Mouse (Mus musculus): ENCODE measurements around the gene Aup1. TPM values are rescaled to one million over a fixed set of nuclear protein-coding genes. Genes with fewer than 3 reads are reported as not detected.

Gene Aup1
- total and polyA plus RNA-seq, 3 experiments = 259 to 500 TPM; not detected in 1

DNA sequence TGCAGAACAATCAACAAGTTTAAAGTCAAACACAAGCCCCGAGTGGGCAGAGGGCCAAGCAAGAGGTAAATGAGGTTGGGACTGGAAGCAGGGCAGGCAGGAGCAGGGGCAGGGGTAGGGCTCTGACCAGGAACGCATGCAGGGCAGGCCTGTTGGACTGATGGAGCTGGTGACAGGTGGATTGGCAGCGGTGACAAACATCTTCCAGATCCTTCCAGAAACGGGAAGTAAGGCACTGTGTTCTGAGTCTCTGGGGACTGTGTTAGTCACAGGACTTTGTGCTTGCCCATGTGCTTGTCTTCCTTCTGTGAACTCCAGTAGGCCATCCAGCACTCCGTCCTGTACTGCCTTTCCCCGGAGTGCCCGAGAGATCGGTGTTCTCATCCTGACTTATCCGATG lies 9.6 kb upstream of the Aup1 start (continued):
- TF ChIP-seq MAFK (IDR thresholded peaks at IDR 0.05; ENCODE audit: borderline replicate concordance, low read depth, low read length) (no peak), MAX (IDR thresholded peaks at IDR 0.05; ENCODE audit: low read length) (0 out of 2 replicates have a peak, but pooled peaks have one; percentile 28), ZNF384 (IDR thresholded peaks at IDR 0.05; ENCODE audit: low read depth, low read length) (no peak), MYC (IDR thresholded peaks at IDR 0.05; ENCODE audit: low read depth, low read length) (0 out of 2 replicates have a peak, but pooled peaks have one; percentile 56), ZMIZ1 (IDR thresholded peaks at IDR 0.05; ENCODE audit: low read depth, low read length) (no peak), NRF1 (IDR thresholded peaks at IDR 0.05; ENCODE audit: insufficient read depth, low read depth, low read length, poor library complexity, severe bottlenecking) (no peak), RCOR1 (IDR thresholded peaks at IDR 0.05; ENCODE audit: low read depth, low read length) (no peak)

DNA sequence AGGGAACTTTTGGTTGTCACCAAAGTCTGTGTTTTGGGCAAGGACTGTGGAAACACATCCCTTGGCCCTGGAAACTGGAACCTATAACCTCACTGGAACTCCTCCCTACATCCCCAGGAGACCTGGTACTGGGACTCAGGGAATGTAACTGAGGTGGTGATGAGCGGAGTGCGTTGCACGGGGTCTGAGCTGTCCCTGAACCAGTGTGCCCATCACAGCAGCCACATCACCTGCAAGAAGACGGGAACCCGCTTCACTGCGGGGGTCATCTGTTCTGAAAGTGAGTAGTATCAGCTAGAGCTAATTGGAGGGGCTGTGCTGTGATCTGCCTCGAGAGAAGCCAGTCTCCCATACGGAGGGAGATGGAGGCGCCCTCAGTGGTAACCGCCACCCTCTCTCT lies 5.0 kb upstream of the Aup1 start:
- H3K27ac ChIP-seq (ENCODE audit: control insufficient read depth, low read depth, low read length) = no peak overlapping the region
- peaks cover 0 to 10% of the 10 kb centered on the region in 2 experiments; a peak in 2 of 4 replicates for H3K4me1 ChIP-seq (ENCODE audit: control insufficient read depth in 1 of 2, insufficient read depth in 2 of 2, low read length in 2 of 2)

DNA sequence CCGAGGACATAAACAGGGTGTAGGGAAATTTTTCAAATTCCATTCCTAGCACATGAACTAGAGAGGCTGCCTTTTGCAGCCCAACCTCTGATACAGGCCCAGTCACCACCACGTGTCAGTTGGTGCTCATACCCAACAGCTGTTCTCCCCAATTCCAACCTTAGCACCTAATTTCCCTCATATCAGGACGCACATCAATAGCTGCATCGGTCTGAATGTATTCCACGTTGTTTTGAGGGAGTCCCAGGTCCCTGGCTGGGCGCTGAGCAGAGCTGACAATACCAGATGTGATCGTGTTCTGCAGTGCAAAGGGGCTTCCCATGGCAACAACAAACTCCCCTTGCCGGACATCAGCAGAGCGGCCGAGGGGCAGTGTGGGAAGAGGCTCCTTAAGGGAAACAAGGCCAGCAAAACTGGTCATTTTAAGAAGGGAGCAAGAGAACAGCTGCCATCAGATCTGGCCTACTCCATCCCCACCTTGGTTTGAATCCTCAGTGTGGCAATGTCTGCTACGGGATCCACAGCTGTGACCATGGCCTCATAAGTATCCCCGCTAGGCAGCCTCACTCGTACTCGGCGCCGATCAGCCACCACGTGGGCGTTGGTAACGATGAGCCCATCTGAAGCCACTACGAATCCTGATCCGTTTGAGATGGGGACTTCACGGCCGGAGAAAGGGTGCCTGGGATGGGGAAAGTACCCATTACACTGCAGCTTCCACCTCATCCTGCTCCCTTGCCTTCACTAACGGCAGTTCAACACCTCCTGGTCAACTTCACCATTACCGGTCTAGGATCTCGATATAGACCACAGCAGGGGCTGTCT lies 973 bp upstream of the Aup1 start:
- Histone ChIP-seq H3K27me3 (ENCODE audit: control insufficient read depth in 1 of 2, insufficient read depth in 2 of 2, low read length in 2 of 2) (no peaks in the 10 kb centered on the region), H3K9ac (ENCODE audit: control insufficient read depth, low read depth, low read length, poor library complexity, severe bottlenecking) (peak overlapping the region; percentile 87), H3K4me3 (ENCODE audit: control insufficient read depth in 1 of 2, insufficient read depth in 1 of 2, low read depth in 2 of 2, low read length in 2 of 2) (peak overlapping the region; percentile 68 to 87), H3K27ac (ENCODE audit: control insufficient read depth, low read depth, low read length) (peak overlapping the region; percentile 58), H3K4me1 (ENCODE audit: control insufficient read depth in 1 of 2, insufficient read depth in 2 of 2, low read length in 2 of 2) (peaks cover 0 to 18% of the 10 kb centered on the region in 2 experiments; a peak in 3 of 4 replicates), H3K9me3 (replicated peaks; ENCODE audit: insufficient read depth, low read length) (no peaks in the 10 kb centered on the region), H3K79me2 (ENCODE audit: control insufficient read depth, insufficient read depth, low read length, poor library complexity) (peaks cover 41% of the 10 kb centered on the region), H3K36me3 (ENCODE audit: control insufficient read depth in 1 of 2, insufficient read depth in 2 of 2, low read length in 2 of 2) (peaks cover 0 to 14% of the 10 kb centered on the region in 2 experiments)
- TF ChIP-seq USF1 (IDR thresholded peaks at IDR 0.05; ENCODE audit: low read depth, low read length) = 0 out of 2 replicates have a peak, but pooled peaks have one; percentile 21
- peak; percentile 43; the same call in 1 of the 2 replicates for TF ChIP-seq MAX (IDR thresholded peaks at IDR 0.05; ENCODE audit: low read length)
- no peak for TF ChIP-seq NRF1 (IDR thresholded peaks at IDR 0.05; ENCODE audit: insufficient read depth, low read depth, low read length, poor library complexity, severe bottlenecking)
- TF ChIP-seq NELFE (IDR thresholded peaks at IDR 0.05; ENCODE audit: low read depth, low read length) = no peak
- TF ChIP-seq MXI1 (IDR thresholded peaks at IDR 0.05; ENCODE audit: low read depth, low read length) = peak; percentile 84
- peak; percentile 88 for TF ChIP-seq MYC (IDR thresholded peaks at IDR 0.05; ENCODE audit: low read depth, low read length)
- TF ChIP-seq POLR2A (IDR thresholded peaks at IDR 0.05; ENCODE audit: control insufficient read depth in 1 of 2, insufficient read depth in 1 of 2, low read depth in 1 of 2, low read length in 2 of 2, poor library complexity in 1 of 2) = peak; percentile 17 to 19; a peak in 1 of 4 replicates
- DNase-seq (ENCODE audit: low read depth, low spot score) = peak; percentile 74

More for the DNA sequence above, 5.0 kb upstream of the Aup1 start:
- Histone ChIP-seq H3K9ac (ENCODE audit: control insufficient read depth, low read depth, low read length, poor library complexity, severe bottlenecking) (no peak overlapping the region), H3K9me3 (replicated peaks; ENCODE audit: insufficient read depth, low read length) (no peaks in the 10 kb centered on the region), H3K79me2 (ENCODE audit: control insufficient read depth, insufficient read depth, low read length, poor library complexity) (peaks cover 19% of the 10 kb centered on the region), H3K36me3 (ENCODE audit: control insufficient read depth in 1 of 2, insufficient read depth in 2 of 2, low read length in 2 of 2) (peaks cover 0 to 9% of the 10 kb centered on the region in 2 experiments; a peak in 3 of 4 replicates), H3K27me3 (ENCODE audit: control insufficient read depth in 1 of 2, insufficient read depth in 2 of 2, low read length in 2 of 2) (no peaks in the 10 kb centered on the region), H3K4me3 (ENCODE audit: control insufficient read depth in 1 of 2, insufficient read depth in 1 of 2, low read depth in 2 of 2, low read length in 2 of 2) (no peak overlapping the region)
- DNase-seq (ENCODE audit: low read depth, low spot score) = no peak
- no peak for TF ChIP-seq RCOR1 (IDR thresholded peaks at IDR 0.05; ENCODE audit: low read depth, low read length)
- TF ChIP-seq SMC3 (IDR thresholded peaks at IDR 0.05; ENCODE audit: low read depth, low read length) = 0 out of 2 replicates have a peak, but pooled peaks have one; percentile 6
- TF ChIP-seq POLR2AphosphoS2 (IDR thresholded peaks at IDR 0.05; ENCODE audit: low read length) = 0 out of 2 replicates have a peak, but pooled peaks have one; percentile 9
